Mouse (Mus musculus) B cell, adult 2 months (primary cell): Measurements from ENCODE around the gene Znrf3.

ENCODE experiments used
- DNase-seq, 2 experiments: peaks; one replicate each; pipeline ENCODE4 v3.0.0; 2022

The Znrf3 gene

GRCm38 (mm10) chr11:5261508-5262392, 182.9 kb downstream of the Znrf3 start, which contains the start of gene Kremen1:
Gene Kremen1, minus strand, starts transcription at chr11:5261558.
- peak; percentile 92 to 94 for DNase-seq

- peak; percentile 50 to 55 for DNase-seq
Measured at GRCm38 (mm10) chr11:5260942-5261459, 183.6 kb downstream of the Znrf3 start.

GRCm38 (mm10) chr11:5259944-5260598, 184.6 kb downstream of the Znrf3 start:
- DNase-seq: peak; percentile 22 to 27

- DNase-seq: no peak
Measured at GRCm38 (mm10) chr11:5258036-5258435, 186.6 kb downstream of the Znrf3 start.

GRCm38 (mm10) chr11:5257151-5257862, 187.3 kb downstream of the Znrf3 start:
- no peak for DNase-seq

GRCm38 (mm10) chr11:5255509-5256014, 189.1 kb downstream of the Znrf3 start:
- DNase-seq: no peak

- DNase-seq: no peak
Measured at GRCm38 (mm10) chr11:5254016-5254415, 190.6 kb downstream of the Znrf3 start.

- DNase-seq: peak; percentile 9 to 10
Measured at GRCm38 (mm10) chr11:5253528-5253927, 191.1 kb downstream of the Znrf3 start.

GRCm38 (mm10) chr11:5252727-5253126, 191.9 kb downstream of the Znrf3 start:
- no peak for DNase-seq

GRCm38 (mm10) chr11:5251112-5251511, 193.5 kb downstream of the Znrf3 start:
- no peak for DNase-seq

GRCm38 (mm10) chr11:5248200-5248599, 196.4 kb downstream of the Znrf3 start:
- DNase-seq: no peak

- DNase-seq: no peak
Measured at GRCm38 (mm10) chr11:5245431-5245830, 199.2 kb downstream of the Znrf3 start.

GRCm38 (mm10) chr11:5244749-5245130, 199.9 kb downstream of the Znrf3 start:
- no peak for DNase-seq

GRCm38 (mm10) chr11:5243812-5244748, 200.6 kb downstream of the Znrf3 start:
- DNase-seq: no peak

- DNase-seq: no peak
Measured at GRCm38 (mm10) chr11:5243208-5243607, 201.4 kb downstream of the Znrf3 start.

GRCm38 (mm10) chr11:5242158-5242557, 202.5 kb downstream of the Znrf3 start:
- DNase-seq: no peak

GRCm38 (mm10) chr11:5239706-5240690, 204.6 kb downstream of the Znrf3 start:
- DNase-seq: no peak
